Mouse (Mus musculus): Measurements from ENCODE around the gene Zhx3.
A peak's percentile ranks its signal among the peaks of the same experiment; 100 is the strongest.

Zhx3 gene

GRCm38 (mm10) chr2:160882436-160882835 lies 9.6 kb upstream of the Zhx3 start:
- DNase-seq (ENCODE audit: low spot score): peak; percentile 80

DNA sequence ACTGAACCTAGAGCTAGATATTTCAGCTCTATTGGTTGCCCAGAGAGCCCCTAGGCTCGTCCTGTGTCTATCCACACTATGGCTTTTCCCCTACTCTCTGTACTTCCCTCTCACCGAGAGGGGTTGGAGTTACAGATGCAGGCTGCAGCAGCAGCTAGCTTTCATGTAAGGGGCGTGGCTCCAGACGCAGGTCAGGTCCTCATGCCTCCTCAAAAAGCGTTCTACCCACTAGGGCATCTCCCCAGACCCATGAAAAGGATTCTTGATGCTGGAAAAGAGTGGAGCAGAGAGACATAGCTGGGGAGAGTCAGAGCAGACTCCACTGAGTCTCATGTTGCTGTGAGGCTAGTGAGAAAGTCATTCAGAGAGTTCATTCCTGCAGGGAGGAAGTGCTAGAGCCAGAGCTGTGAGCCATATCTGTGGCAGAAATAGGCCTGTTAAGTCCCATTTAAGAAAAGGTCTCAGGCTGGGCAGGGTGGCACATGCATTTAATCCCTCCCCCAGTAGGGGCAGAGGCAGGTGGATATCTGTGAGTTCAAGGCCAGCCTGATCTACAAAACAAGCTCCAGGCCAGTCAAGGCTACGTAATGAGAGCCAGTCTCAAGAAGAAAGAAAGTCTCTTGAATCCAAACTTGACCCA lies 8.8 kb upstream of the Zhx3 start:
- DNase-seq (ENCODE audit: low spot score): peak; percentile 36

GRCm38 (mm10) chr2:160880453-160881195 lies 7.8 kb upstream of the Zhx3 start, which contains the start of gene Lpin3:
Gene Lpin3, plus strand, starts transcription at chr2:160880670.
- DNase-seq (ENCODE audit: low spot score): peak; percentile 86

- DNase-seq (ENCODE audit: low spot score): no peak
These were observed 3.3 kb upstream of the Zhx3 start for GRCm38 (mm10) chr2:160876115-160876514.

DNA sequence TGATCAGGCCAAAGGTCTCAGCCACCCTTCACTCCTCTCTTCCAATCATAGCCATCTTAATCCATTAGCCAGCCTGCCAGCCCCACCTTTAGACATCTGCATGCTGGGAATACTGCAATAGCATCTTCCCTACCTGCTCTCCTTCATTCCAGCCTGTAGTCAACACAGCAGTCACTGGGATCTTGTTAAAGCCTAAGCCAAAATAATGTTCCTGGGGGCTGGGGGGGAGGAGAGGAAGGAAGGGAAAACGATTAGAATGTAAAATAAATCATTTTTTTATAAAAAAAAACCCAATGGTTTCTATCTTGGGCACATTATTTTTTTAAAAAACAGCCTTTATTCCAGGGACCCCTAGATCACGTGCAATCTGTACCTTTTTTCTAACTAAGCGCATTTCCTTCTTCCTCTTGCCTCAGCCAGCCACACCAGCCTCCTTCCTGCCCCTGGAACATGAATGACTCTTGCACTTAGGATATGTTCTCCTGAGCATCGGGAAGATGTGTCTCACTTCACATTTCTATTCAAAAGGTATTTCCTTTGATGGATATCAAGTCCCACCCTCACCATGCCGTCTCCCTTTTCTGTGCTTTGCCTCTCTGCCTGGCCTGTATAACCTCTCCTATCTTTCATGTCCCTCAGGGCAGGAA lies 1.6 kb upstream of the Zhx3 start:
- no peak for DNase-seq (ENCODE audit: low spot score)

DNA sequence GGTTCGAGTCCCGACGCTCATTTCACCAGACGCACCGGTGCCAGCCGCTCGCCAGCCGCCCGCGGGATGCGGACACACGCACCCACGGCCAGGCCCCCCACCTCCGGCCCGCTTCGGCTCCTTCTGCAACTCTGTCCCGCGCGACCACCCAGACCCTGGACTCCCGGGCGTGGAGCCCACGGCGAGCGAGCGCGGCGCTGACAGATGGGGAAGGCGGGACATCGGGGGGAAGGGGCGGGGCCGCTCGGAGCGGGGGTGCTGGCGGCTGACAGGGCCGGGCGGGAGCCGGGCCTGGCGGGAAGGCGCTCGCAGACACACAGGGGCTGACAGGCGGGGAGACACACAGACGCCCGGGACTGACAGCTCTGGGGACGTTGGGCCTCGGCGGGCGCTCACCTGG lies 403 bp downstream of the Zhx3 start:
- DNase-seq (ENCODE audit: low spot score): peak; percentile 55

- DNase-seq (ENCODE audit: low spot score): no peak
These were observed 1.5 kb downstream of the Zhx3 start for GRCm38 (mm10) chr2:160871310-160871709.

DNA sequence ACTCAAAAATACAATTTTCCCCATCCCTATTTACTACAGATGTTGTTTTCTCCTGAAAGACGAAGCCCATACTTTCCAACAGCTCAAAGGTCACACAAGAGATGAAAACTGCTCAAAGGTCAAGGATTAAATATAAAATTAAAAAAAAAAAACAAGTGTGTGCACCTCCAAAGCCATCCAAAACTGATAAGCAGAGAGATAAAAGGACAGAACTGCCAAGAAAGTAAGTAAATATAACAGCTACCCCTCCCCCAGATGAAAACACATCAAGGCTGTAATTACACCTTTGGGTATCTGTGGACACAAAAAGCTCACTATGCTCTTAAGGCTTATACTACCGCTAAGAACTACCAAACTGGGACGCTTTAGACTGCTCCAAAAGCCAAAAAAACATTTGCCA lies 3.4 kb downstream of the Zhx3 start:
- DNase-seq (ENCODE audit: low spot score): no peak

DNA sequence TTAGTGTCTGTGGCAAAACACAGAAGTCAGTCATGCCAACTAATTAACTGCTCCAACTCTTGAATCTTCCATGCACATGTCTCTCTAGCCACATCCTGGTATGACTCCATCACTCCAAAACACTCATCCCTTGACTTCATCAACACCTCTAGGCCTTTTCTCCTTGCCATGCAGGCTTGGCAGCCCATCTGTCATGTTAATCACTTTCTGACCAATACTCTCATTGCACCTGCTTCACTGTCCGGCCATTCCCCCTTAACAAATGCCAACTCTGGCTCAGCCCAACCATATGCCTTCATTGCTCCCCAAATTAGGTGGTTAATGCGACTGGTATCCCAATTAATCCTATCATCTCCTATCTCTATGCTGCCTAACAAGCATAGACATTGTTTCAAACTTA lies 7.5 kb downstream of the Zhx3 start:
- DNase-seq (ENCODE audit: low spot score): no peak

DNA sequence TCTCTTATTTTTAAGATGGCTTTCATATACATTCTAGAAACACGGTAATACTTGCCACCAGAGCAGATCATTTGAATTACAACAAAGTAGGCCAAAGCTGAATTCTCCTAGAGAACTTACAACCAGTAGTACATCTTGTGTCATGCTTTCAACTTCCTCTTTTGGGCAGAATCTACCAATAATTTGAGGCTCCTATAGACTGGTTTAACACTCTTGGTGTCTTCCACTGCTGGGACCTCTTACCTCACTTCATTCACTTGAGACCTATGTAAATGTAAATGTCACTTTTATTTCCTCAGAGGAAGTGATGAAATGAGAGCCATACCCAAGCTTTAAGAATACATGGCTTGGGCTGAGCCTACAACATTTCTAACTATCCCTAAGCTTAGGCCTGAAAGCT lies 8.7 kb downstream of the Zhx3 start:
- DNase-seq (ENCODE audit: low spot score): no peak

GRCm38 (mm10) chr2:160860363-160860762 lies 12.4 kb downstream of the Zhx3 start:
- no peak for DNase-seq (ENCODE audit: low spot score)

DNA sequence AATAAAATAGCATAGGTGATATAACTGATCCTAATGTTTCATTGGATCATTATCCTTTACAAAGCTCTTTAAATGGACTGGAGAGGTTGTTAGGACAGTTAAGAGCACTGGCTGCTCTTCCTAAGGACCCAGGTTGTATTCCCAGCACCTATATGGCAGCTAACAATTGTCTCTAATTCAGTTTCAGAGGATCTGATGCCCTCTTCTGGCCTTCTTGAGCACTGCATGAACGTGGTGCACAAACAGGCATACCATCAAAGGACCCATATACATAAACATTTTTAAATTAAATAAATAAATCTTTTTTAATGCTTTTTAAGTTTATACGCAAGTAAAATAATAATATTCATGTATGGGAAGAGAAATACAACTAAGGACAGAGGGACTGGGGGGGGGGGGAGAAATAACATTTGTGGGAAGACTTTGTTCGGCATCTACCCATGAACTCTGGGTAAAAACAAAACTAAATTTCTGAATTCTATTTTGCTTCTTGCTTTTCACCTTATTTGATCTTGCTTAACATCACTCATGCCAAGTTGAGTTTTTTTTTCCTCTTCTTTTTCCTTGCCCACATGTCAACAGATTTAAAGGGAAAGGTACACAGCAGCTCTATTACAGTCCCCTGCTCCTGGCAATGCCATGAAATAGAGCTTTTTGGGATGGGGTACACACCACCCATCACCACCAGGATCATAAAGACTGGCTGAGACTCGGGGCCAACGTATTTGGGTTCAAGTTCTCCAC lies 16.3 kb downstream of the Zhx3 start:
- DNase-seq (ENCODE audit: low spot score): peak; percentile 62

DNA sequence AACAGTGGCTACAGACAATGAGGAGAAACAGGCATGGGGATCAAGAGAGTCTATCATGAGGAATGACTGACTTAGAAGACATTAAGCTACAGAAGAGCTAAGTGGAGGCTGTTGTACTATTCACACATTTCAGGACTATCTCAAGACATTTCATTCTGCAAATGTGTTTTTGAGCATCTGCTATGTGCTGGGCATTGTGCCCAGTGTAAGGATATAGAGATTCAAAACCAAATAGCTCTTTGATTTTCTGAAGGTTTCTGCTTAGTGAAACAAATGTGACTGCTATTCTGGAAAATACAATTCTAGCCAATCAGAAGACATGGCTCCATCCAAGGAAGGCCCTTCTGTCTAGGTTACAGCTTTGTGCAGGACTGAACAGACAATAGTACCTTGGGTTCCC lies 18.1 kb downstream of the Zhx3 start:
- DNase-seq (ENCODE audit: low spot score): no peak

DNA sequence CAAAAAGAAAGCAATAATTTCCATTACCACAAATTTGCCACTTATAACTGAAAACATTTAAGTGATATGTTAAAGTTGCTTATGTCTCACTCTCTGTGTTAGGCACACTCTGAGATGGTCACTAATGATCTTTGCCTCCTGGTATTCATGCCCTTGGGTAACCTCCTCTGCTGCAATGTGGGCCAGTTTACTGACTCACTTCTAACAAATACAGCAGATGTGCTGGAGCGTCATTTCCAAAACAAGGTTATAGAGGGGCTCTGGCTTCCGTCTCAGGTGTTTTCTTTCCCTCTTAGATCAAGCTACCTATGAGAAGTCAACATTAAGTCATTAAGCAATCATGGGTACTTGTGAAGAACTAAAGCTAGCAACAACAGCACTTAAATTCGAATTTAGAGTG lies 22.4 kb downstream of the Zhx3 start:
- no peak for DNase-seq (ENCODE audit: low spot score)

- DNase-seq (ENCODE audit: low spot score): no peak
These were observed 23.1 kb downstream of the Zhx3 start for GRCm38 (mm10) chr2:160849617-160850240.

DNA sequence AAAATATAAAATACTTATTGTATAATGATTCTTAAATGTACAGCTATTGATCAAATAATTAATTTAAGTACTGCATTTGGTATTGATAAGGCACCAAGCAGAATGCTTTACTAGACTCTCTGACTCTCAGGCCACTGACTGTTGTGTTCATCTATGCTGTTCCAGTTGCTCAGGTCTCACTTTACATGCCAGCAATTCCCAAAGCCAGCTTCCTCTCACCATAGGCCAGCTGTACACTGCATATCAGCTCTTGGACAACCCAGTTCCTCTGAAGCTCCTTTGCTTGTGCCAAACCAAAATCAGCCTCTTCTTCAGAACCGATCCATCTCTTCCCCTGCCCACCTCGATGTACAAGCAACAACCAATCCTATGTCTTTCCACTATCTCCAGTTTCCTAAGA lies 24.6 kb downstream of the Zhx3 start:
- no peak for DNase-seq (ENCODE audit: low spot score)

DNA sequence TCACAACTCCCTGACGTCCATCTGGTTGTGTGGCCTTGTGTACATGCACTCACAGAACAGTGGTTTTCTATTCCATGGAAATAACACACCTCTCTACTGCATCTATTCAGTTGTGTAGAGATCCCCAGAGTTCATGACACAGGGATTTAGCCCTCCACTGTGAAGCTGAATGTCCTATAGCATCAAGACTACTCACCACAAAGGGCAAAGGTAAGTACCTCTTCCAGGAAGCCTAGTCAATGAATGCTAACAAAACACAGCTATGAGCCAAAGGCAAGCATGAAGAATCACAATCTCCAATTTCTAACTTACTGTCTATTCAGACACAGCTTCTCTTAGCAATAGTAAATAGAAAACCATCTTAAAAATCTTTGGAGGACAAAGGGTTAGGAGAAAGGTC lies 25.1 kb downstream of the Zhx3 start:
- no peak for DNase-seq (ENCODE audit: low spot score)

- DNase-seq (ENCODE audit: low spot score): no peak
These were observed 32.0 kb downstream of the Zhx3 start for GRCm38 (mm10) chr2:160840838-160841237.

GRCm38 (mm10) chr2:160810802-160811201 lies 62.0 kb downstream of the Zhx3 start:
- peak; percentile 52 for DNase-seq (ENCODE audit: low spot score)

DNA sequence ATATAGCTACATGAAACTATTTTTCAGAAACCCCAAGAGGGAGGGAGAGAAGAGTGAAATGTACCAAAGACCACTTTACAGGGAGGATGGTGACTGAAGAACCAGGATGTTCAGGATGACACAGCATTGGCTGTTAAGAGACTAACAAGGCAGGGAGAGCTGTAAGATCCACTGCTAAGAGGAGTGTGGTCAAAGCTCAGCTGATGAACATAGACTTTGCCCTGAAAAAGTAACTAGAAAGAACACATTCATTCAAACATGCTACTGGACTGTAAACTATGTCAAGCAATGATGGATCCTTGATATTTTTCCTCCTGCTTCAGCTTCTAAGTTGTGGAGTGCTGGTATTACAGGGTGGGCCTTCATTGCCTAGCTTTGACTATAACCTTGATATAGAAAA lies 62.4 kb downstream of the Zhx3 start:
- DNase-seq (ENCODE audit: low spot score): no peak

DNA sequence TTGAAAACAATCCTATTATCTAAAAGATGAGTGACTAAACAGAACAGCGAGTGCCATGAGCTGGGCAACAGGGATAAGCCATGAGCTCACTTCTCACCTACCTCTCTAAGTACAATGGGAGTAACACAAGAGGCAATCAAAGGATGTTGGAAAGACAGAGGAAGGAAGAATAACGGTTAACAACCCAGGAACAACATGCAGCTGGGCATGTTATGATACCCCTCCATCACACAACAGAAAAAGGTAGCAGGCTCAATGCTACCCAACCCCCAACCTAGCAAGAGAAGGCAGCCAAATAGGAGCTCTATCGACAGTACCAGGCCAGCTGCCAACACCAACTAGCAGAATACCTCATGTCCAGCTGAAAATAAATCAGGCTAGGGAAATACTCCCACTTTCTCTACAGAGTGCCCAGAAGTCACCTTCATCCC lies 66.7 kb downstream of the Zhx3 start:
- peak; percentile 93 for DNase-seq (ENCODE audit: low spot score)
